Mouse (Mus musculus): ENCODE results near the gene Serpina3m. TPM values are rescaled to one million over a fixed set of nuclear protein-coding genes. Genes with fewer than 3 reads are reported as not detected.
A peak's percentile ranks its signal among the peaks of the same experiment; 100 is the strongest.

The Serpina3m gene
- polyA plus RNA-seq, 1 experiment from 2014 or later = not detected

- H3K9me3 ChIP-seq (replicated peaks; ENCODE audit: low read length) = no peaks in the 10 kb centered on the region
- 22% methylated on average over 6 of the region's 6 CpGs for WGBS
- TF ChIP-seq CTCF (IDR thresholded peaks at IDR 0.05; ENCODE audit: low read depth) = no peak
- no peak overlapping the region for H3K4me2 ChIP-seq (ENCODE audit: low read length)
- no peak overlapping the region for H3K9ac ChIP-seq (ENCODE audit: low read depth, low read length)
- H3K27me3 ChIP-seq (ENCODE audit: insufficient read depth, low read length) = no peaks in the 10 kb centered on the region
- no peaks in the 10 kb centered on the region for H3K4me1 ChIP-seq (replicated peaks; ENCODE audit: insufficient read depth, low read length)
- peak; percentile 70 for ATAC-seq (replicated peaks; ENCODE audit: low FRiP score, low read depth)
- no peak overlapping the region for H3K4me3 ChIP-seq (replicated peaks; ENCODE audit: low read depth, low read length)
- H3K27ac ChIP-seq = no peak overlapping the region
- DNase-seq (ENCODE audit: low spot score) = peak; percentile 80
- no peaks in the 10 kb centered on the region for H3K36me3 ChIP-seq (ENCODE audit: insufficient read depth, low read length)
Observed at GRCm38 (mm10) chr12:104415625-104416315, 77.5 kb downstream of the Serpina3m start.

DNA sequence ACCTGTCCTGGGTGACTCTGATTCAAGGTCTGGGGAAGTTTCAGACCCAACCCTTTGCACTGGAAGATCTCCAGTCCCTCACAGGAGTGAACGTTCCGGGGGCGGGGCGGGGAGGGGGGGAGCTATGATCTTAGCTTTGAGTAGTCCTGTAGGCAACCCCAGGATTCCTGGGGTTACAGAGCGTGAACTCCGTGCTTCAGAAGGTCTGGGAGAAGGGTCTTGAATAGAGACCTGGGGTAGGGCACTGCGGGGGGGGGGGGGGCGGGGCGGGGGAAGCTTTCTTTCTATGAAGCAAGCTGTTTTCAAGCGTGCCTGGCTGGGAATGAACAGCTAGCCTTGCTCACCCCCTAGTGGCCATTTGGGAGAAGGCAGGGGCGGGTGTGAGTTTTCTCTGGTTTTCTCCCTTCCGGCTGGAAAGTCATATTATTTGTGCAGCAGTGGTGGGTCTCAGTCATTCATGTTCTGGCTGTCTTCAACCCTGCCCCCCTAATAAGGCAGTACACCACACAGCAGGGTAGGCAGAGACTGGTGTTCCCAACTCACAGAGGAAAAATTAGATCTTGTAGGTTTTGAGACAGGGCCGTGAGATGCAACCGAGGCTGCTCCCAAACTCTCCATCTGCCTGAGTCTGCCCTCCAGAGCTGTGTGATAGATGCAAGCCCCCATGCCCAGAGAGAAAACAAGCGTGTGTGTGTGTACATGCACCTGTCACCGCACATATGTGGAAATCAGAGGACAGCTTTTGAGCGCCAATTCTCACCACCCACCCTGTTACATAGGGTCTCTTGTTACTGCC is 80.3 kb downstream of the Serpina3m start:
- H3K9ac ChIP-seq (ENCODE audit: low read depth, low read length) = no peak overlapping the region
- H3K4me3 ChIP-seq (replicated peaks; ENCODE audit: low read depth, low read length) = no peak overlapping the region
- H3K27ac ChIP-seq = no peak overlapping the region
- H3K27me3 ChIP-seq (ENCODE audit: insufficient read depth, low read length) = no peaks in the 10 kb centered on the region
- H3K4me1 ChIP-seq (replicated peaks; ENCODE audit: insufficient read depth, low read length) = no peaks in the 10 kb centered on the region
- 16% methylated on average over 17 of the region's 17 CpGs for WGBS
- ATAC-seq (replicated peaks; ENCODE audit: low FRiP score, low read depth) (peak; percentile 68), DNase-seq (ENCODE audit: low spot score) (peak; percentile 87)
- peak overlapping the region; percentile 47 for H3K4me2 ChIP-seq (ENCODE audit: low read length)
- H3K36me3 ChIP-seq (ENCODE audit: insufficient read depth, low read length) = no peaks in the 10 kb centered on the region
- peak; percentile 81 for TF ChIP-seq CTCF (IDR thresholded peaks at IDR 0.05; ENCODE audit: low read depth)
- no peaks in the 10 kb centered on the region for H3K9me3 ChIP-seq (replicated peaks; ENCODE audit: low read length)

DNA sequence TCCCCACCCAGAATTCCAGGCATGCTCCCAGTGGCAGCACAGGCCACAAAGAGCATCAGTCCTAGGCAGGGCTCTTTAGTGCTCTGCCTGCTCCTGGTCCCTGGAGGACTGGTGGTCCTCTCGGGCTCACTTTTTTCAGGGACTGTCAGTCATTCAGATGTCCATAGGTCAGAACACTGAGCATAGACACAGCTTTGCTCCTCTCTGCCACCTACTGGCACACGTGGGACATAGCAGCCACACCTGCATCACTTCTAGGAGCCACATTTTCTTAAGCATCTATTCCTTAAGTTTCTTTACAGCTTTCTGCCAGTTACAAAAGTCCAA is 80.8 kb downstream of the Serpina3m start:
- no peak overlapping the region for H3K4me2 ChIP-seq (ENCODE audit: low read length)
- no peaks in the 10 kb centered on the region for H3K27me3 ChIP-seq (ENCODE audit: insufficient read depth, low read length)
- whole genome bisulfite sequencing = 3% methylated on average over 2 of the region's 2 CpGs
- H3K9me3 ChIP-seq (replicated peaks; ENCODE audit: low read length) = no peaks in the 10 kb centered on the region
- no peak overlapping the region for H3K4me3 ChIP-seq (replicated peaks; ENCODE audit: low read depth, low read length)
- no peaks in the 10 kb centered on the region for H3K4me1 ChIP-seq (replicated peaks; ENCODE audit: insufficient read depth, low read length)
- H3K27ac ChIP-seq = no peak overlapping the region
- H3K9ac ChIP-seq (ENCODE audit: low read depth, low read length) = no peak overlapping the region
- peak; percentile 71 for TF ChIP-seq CTCF (IDR thresholded peaks at IDR 0.05; ENCODE audit: low read depth)
- ATAC-seq (replicated peaks; ENCODE audit: low FRiP score, low read depth) = no peak
- H3K36me3 ChIP-seq (ENCODE audit: insufficient read depth, low read length) = no peaks in the 10 kb centered on the region
- DNase-seq (ENCODE audit: low spot score) = no peak

DNA sequence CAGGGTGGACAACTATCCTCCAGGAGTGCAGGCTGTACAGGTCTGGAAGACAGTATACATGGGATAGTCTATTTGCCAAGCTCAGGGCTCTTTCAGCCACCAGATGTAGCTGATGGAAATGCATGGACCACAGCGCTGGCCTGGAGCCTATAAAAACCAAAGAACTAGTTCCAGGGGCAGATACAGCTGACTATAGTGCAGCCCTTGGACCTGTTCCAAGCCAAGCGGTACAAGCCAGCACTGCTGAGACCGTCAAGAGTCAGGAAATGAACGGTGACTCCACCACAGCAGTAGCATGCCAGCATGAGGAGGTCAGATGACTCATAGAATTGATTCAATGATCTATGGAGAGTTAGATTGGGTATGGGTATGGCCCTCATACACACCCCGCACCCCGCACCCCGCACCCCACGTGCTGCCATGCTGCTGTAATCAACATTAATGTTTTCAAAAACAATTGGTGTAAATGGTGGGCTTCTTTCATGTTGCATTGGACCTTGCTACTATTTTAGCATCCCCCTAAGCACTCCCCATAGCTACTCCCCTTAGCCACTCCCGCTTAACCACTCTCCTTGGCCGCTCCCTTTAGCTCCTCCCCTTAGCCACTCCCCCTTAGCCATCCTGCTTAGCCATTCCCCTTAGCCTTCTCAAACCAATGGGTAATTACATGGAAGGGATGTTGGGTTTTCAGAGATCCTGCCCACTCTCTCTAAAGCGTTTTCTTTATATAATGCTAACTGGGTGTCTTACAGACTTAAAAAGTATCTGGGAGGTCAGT is 84.5 kb downstream of the Serpina3m start:
- no peak overlapping the region for H3K9ac ChIP-seq (ENCODE audit: low read depth, low read length)
- H3K4me1 ChIP-seq (replicated peaks; ENCODE audit: insufficient read depth, low read length) = no peaks in the 10 kb centered on the region
- 55% methylated on average over 11 of the region's 11 CpGs for WGBS
- H3K36me3 ChIP-seq (ENCODE audit: insufficient read depth, low read length) = no peaks in the 10 kb centered on the region
- H3K9me3 ChIP-seq (replicated peaks; ENCODE audit: low read length) = no peaks in the 10 kb centered on the region
- H3K4me3 ChIP-seq (replicated peaks; ENCODE audit: low read depth, low read length) = no peak overlapping the region
- no peak for TF ChIP-seq CTCF (IDR thresholded peaks at IDR 0.05; ENCODE audit: low read depth)
- peak; percentile 36 for DNase-seq (ENCODE audit: low spot score)
- H3K27me3 ChIP-seq (ENCODE audit: insufficient read depth, low read length) = no peaks in the 10 kb centered on the region
- H3K27ac ChIP-seq = no peak overlapping the region
- 0 out of 2 replicates have a peak, but pooled peaks have one; percentile 27 for ATAC-seq (replicated peaks; ENCODE audit: low FRiP score, low read depth)
- H3K4me2 ChIP-seq (ENCODE audit: low read length) = no peak overlapping the region

GRCm38 (mm10) chr12:104425591-104425990 is 87.3 kb downstream of the Serpina3m start:
- H3K27ac ChIP-seq = no peak overlapping the region
- no peaks in the 10 kb centered on the region for H3K36me3 ChIP-seq (ENCODE audit: insufficient read depth, low read length)
- no peak overlapping the region for H3K4me2 ChIP-seq (ENCODE audit: low read length)
- no peak overlapping the region for H3K4me3 ChIP-seq (replicated peaks; ENCODE audit: low read depth, low read length)
- no peak for TF ChIP-seq CTCF (IDR thresholded peaks at IDR 0.05; ENCODE audit: low read depth)
- no peaks in the 10 kb centered on the region for H3K9me3 ChIP-seq (replicated peaks; ENCODE audit: low read length)
- DNase-seq (ENCODE audit: low spot score) (no peak), ATAC-seq (replicated peaks; ENCODE audit: low FRiP score, low read depth) (no peak)
- WGBS = 85% methylated on average over 3 of the region's 3 CpGs
- no peak overlapping the region for H3K9ac ChIP-seq (ENCODE audit: low read depth, low read length)
- no peaks in the 10 kb centered on the region for H3K27me3 ChIP-seq (ENCODE audit: insufficient read depth, low read length)
- no peaks in the 10 kb centered on the region for H3K4me1 ChIP-seq (replicated peaks; ENCODE audit: insufficient read depth, low read length)

GRCm38 (mm10) chr12:104426915-104427314 is 88.6 kb downstream of the Serpina3m start:
- WGBS = 4% methylated on average over 7 of the region's 7 CpGs
- Histone ChIP-seq H3K4me3 (replicated peaks; ENCODE audit: low read depth, low read length) (no peak overlapping the region), H3K36me3 (ENCODE audit: insufficient read depth, low read length) (no peaks in the 10 kb centered on the region), H3K9ac (ENCODE audit: low read depth, low read length) (no peak overlapping the region), H3K9me3 (replicated peaks; ENCODE audit: low read length) (no peaks in the 10 kb centered on the region), H3K27me3 (ENCODE audit: insufficient read depth, low read length) (no peaks in the 10 kb centered on the region), H3K27ac (no peak overlapping the region), H3K4me2 (ENCODE audit: low read length) (no peak overlapping the region), H3K4me1 (replicated peaks; ENCODE audit: insufficient read depth, low read length) (no peaks in the 10 kb centered on the region)
- peak; percentile 81 for TF ChIP-seq CTCF (IDR thresholded peaks at IDR 0.05; ENCODE audit: low read depth)
- DNase-seq (ENCODE audit: low spot score) = peak; percentile 79
- ATAC-seq (replicated peaks; ENCODE audit: low FRiP score, low read depth) = peak; percentile 49; the same call in 1 of the 2 replicates
